Mouse (Mus musculus) brain, adult 10 weeks (tissue): ENCODE measurements around the gene Abr. TPM values are rescaled to one million over a fixed set of nuclear protein-coding genes. Genes with fewer than 3 reads are reported as not detected.

Experiments
- polyA plus RNA-seq: library from polyadenylated mRNA; stranded (reverse); fragments of 350-450 nt; fragmentation: Illumina TruSeq; extraction: RNeasy Lipid Tissue Mini Kit (QIAGEN cat#74804); gene quantifications from one replicate; pipeline ENCODE4 v1.2.3, GENCODE M21; 2015; ENCODE audit warnings: low read depth, low replicate concordance

Gene Abr
- polyA plus RNA-seq: 261 TPM

DNA sequence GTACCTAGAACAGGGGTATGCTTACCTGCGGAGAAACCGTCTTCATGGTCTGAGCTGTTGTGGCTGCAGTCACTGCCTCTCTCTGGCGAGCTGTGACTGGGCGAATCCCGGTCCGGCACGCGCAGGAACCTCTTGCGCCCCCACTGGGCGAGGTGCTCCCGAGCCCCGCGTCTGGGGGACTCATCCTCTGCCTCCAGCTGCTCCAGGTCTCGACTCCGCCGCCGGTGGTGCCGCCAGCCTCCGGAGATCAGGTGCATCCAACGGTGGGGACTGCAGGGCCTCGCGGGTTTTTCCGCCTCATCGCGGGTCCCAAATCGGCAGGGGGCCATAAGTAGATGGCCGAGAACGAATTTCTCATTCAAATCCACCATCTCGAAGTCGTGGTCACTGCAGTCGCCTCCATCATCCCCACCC, at the start of gene Abr:
Gene Abr, minus strand, starts transcription at position 163 of the 414 bp plus-strand sequence.

DNA sequence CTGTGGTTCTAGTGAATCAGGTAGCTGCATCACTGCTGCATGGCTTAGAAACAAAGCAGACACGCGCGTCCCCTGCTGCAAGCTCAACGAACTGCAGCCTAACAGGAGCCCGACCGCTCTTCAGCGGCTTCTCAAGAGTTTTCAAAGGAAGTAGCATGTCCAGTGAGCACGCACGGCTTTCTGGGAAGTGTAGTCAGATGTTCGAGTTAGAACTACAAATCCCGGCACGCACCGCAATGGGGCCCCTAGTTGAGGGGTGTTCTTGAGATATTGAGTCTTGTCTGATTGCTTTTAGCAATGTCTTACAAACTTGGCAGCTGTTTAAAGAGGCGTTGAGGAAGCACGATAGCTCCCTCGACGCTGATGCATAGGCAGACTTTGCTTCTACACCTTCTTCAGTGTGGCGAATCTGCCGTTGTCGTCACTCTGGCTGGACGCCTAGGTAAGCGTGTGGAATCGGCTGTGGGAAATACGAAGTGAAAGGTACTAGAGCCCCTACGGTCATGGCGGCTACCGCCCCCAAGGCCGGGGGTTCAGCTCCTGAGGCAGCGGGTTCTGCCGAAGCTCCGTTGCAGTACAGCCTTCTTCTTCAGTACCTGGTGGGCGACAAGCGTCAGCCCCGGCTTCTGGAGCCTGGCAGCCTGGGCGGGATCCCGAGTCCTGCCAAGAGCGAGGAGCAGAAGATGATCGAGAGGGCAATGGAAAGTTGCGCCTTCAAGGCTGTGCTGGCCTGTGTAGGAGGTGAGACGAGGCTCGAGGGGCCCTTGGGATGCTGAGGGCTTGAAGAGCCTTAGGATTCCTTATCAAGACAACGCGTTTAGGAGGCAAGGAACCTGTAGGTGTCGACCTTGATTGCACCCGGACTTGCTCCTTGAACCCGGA, 215.2 kb downstream of the Abr start, which contains the start of gene Timm22:
Gene Timm22, plus strand, starts transcription at position 251 of the 882 bp plus-strand sequence.

DNA sequence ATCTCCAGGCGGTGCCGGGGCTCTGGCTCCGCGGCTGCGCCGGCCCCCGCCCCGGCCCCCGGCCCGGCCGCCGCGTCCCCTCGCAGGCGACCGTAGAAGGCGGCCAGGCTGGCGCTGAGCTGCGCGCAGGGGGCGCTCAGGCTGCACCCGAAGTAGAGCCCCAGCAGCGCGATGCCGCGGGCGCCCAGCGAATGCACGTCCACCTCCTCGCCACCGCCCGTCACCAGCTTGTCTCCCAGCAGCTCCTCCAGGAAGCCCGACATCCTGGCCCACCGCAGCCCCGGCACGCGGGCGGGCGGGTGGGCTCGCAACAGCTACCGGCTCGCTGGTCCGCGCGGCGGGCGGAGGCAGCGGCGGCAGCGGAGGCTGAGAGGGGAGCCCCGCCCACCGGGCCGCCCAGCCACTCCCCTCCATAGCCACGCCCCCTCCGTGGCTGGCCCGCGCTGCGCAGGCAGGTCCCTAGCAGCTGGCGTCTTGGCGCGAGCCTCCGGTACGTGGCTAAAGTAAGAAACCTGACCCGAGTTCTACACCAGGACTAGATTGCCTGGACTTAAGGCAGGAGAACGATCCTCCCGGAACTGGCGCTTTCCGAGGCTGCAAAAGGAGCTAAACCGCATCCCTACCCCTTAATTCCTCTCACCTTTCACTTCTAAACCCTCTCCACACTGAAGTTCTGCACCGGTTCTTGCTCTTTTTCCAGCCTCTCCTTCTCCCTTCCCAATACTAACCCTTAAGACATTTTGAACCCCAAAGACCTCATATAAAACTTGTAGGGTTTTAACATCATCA, 223.1 kb downstream of the Abr start, which contains the start of gene Nxn:
Gene Nxn, minus strand, starts transcription at position 343 of the 789 bp plus-strand sequence.

Other genes with a start within 250 kb of the Abr start
- gene Nxn, start 223.2 kb downstream of the Abr start, polyA plus RNA-seq: 9.4 TPM
- 49.8 TPM for gene Timm22, start 215.4 kb downstream of the Abr start, polyA plus RNA-seq
- 1.8 TPM for gene Bhlha9, start 50.2 kb upstream of the Abr start, polyA plus RNA-seq
- gene Trarg1, start 57.5 kb upstream of the Abr start, polyA plus RNA-seq: 0.59 TPM
- gene Gosr1, start 141.3 kb upstream of the Abr start, polyA plus RNA-seq: 25.1 TPM
- gene Cpd, start 224.7 kb upstream of the Abr start, polyA plus RNA-seq: 31.9 TPM